In the genomic region with DNA sequence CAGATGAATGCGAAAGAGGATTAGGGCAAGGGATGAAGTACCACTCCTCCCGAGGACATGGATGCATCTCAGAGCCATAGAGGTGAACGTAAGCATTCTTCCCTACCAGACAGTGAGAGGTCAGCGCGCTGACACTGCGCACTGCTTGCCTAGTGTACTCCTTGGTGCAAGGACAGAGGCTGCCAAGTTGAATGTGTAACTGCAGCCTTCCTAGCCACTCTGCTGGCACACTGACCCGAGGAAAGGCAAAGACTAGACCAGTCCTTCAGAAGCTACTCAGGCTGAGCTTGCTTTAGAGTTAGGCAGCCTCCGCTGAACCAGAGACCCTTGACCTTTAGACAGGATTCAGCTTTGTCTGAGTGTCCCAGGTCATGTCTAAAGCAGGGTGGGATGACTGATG, we compare ENCODE assay signal across 15 mouse cellular contexts.
"Had no signal": no experiment of that assay in that cellular context is flagged by ENCODE, and none has a peak within 500 bp of the region (broad histone marks: within the 10 kb centered on the region; RNA-seq: fewer than 3 reads in every experiment).

No protein-coding gene starts in this region.

- H3K9me3 ChIP-seq: intestine, embryonic 15.5 days; lung, embryonic 15.5 days; midbrain, embryonic 10.5 days; neural tube, embryonic 13.5 days had no signal

- ATAC-seq: intestine, embryonic 15.5 days; liver, postnatal 0 days; midbrain, embryonic 16.5 days had no signal

- H3K27ac ChIP-seq: intestine, embryonic 15.5 days; left cerebral cortex, adult 2 months; lung, embryonic 15.5 days; macrophage; midbrain, embryonic 10.5 days; neural tube, embryonic 13.5 days had no signal

- H3K9ac ChIP-seq: intestine, embryonic 15.5 days; liver, postnatal 0 days; lung, embryonic 15.5 days; neural tube, embryonic 13.5 days had no signal

- H3K4me2 ChIP-seq: intestine, embryonic 15.5 days; liver, embryonic 11.5 days; lung, embryonic 15.5 days; neural tube, embryonic 13.5 days had no signal

- DNase-seq: liver, postnatal 0 days; lung, postnatal 14 days; retina, postnatal 1 day; right cerebral cortex, postnatal 4 days; spleen, adult 18-20 months; thymus, adult 18-20 months; thymus, postnatal 14 days had no signal

- H3K4me1 ChIP-seq: intestine, embryonic 15.5 days; lung, embryonic 15.5 days had no signal

- H3K4me3 ChIP-seq: intestine, embryonic 15.5 days; left cerebral cortex, adult 2 months; lung, embryonic 15.5 days; midbrain, embryonic 10.5 days; neural tube, embryonic 13.5 days had no signal

- H3K27me3 ChIP-seq: intestine, embryonic 15.5 days; lung, embryonic 15.5 days; neural tube, embryonic 13.5 days had no signal

- H3K36me3 ChIP-seq: intestine, embryonic 15.5 days; lung, embryonic 15.5 days had no signal
